Mouse (Mus musculus) retina, postnatal 7 days (tissue): ENCODE data around the gene Gchfr.

Source experiments
- DNase-seq: peaks from one replicate; pipeline ENCODE4 v3.0.0-alpha.2; 2012; ENCODE audit warnings: low read depth, low spot score

Gene Gchfr

DNA sequence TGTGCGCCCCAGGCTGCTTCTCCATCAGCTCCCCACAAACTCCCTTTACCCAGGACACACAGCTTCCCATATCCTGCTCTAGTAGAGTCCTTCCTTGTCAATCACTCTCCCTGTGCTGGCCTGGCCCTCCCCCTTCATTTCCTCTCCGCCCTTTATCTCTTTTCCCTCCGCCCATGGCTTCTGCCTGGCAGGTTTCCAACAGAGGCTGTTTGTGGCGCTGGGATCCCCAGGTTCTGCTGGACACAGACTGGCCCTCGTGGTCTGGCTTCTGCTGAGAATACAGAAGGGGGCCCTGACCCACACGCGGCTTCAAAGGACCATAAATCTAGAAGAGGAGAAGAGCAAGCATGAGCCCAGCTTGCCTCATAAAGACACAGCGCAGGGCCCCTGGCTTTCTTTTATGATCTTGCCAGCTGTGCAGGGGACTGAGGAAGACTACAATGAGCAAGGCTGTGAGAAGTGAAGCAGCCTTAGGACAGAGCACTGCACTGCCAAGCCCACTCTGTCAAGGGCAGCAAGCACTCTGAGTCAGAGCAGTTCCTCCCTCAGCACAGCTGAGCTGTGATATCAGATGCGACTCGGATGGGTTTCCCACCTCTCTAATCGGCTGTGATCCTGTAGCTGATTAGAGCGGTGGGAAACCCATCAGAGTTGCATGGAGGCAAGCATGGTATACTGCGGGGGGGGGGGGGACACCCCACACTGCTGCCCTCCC lies 5.4 kb downstream of the Gchfr start:
- DNase-seq, result peak; percentile 54

DNA sequence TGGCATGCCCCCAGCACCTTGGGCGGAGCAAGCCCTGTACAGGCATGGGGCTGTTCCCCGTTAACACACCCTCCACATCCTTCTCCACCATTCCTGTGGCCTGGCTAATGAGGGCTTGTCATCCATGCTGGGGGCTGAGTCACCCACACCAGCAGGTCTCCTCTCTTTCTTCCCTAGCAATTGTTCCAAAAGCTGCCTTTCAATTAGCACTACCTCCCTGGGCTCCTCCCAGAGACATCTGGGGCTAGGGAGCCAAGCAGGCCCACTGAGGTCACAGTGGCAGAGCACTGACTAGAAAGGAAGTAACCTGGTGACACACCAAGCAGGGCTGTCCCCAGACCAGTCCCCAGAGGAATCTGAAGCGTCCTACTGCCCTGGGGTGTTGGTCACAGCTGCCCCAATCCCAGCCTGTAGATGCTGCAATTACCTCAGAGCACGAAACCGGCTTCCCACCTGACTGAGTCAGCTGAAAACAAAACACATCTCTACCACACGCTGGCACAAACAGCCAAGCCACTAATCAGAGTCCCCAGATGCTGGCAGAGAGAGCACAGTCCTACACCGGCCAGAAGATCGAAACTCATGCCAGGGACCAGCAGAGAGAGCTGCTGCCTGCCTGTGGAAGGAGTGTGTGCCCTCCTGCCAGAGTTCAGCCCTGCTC lies 6.5 kb downstream of the Gchfr start, which contains the start of gene Gm14137:
TSS of gene Gm14137 (plus strand) at position 519 of the 661 bp plus-strand sequence.
- no peak for DNase-seq

DNA sequence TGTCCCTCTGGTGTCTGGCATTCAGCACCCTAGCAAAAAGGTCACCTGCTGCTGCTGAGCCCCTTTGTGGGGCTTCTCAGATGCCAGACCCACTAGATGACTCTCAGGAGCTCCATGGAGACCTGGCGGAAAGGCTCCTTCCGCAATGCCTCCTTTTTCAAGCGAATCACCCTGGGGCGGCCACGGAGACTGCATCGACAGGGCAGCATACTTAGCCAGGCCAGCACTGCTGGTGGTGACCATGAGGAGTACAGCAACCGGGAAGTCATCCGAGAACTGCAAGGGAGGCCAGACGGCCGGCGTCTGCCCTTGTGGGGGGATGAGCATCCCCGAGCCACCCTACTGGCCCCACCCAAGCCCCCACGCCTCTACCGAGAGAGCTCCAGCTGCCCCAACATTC lies 7.3 kb downstream of the Gchfr start:
- DNase-seq, result no peak

DNA sequence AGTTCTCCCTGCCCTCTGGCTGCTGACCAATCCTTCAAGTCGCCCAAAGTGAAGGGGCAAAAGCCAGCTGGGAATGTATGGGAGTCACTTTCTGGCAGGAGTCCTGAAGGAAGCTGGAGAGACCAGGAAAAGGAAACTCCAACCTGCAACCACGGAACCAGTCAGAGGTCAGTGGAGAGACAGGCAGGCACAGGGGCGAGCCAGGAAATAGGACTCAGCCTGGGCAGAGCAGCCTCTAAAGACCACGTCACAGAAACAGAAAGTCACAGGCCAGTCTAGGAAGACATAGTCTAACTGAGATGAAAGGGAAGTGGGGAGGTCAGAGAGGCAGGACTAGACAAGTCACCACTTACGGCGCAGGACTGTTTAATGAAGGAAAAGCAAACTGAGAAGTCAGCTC lies 8.0 kb downstream of the Gchfr start:
- no peak for DNase-seq

DNA sequence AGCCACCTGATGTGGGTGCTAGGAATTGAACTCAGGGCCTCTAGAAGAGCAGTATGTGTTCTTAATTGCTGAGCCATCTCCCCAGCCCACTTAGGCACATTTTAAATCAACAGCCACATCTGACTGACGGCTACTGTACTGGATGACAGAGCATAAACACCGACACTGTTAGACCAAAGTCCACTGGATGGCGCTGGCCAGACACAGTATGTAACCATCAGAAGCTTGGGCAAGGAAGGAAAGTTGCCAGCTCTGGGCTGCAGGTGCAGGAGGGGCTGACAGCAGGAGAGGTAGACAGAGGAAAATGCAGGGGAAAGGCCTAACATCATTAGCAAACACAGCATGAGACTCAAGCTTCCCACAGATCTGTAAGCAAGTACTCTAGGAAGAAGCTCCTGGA lies 9.2 kb downstream of the Gchfr start:
- DNase-seq, result no peak

DNA sequence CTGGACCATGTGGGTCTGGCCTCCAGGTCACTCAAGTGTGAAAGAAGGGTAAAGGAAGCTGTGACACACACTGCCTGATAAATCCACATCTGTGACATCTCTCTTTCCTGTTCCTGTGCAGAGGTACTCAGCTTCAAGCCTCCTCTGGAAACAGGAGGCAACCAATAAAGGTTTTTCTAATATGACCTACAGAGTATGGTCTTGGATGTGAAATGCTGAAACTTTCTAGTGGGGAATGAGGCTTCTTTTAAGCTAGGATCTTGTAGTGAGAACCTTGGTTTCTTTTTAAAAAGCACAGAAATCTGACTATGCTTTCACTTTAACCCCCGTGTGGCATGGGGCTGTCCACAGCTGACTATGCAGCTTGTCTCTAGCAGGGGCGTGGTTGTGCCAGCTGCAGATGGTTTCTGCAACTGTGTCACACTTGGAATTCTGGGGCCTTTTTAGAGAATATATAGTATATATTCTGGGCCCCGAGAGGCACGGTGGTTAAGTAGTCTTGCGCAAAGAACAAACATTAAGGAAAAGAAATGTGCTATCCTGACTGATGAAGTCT lies 9.9 kb downstream of the Gchfr start:
- no peak for DNase-seq

DNA sequence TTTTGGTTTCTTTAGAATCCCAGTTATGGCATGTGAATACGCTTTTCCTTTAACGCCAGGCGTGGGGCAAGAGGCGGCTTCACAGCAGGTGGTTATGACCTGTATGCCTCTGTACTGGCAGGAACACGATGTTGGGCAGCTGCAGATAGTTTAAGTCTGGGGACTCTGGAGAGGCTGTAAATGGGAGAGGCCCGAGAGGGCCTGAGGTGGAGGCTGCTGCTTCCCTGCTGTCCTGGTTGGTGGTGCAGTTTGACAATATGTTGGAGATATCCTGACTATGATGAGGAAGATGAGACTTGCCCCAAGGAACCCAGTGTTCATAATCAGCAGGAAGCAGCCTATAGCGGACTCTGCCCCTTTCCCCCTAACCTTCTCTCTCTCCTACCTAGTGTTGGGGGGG lies 15.3 kb downstream of the Gchfr start:
- no peak for DNase-seq

DNA sequence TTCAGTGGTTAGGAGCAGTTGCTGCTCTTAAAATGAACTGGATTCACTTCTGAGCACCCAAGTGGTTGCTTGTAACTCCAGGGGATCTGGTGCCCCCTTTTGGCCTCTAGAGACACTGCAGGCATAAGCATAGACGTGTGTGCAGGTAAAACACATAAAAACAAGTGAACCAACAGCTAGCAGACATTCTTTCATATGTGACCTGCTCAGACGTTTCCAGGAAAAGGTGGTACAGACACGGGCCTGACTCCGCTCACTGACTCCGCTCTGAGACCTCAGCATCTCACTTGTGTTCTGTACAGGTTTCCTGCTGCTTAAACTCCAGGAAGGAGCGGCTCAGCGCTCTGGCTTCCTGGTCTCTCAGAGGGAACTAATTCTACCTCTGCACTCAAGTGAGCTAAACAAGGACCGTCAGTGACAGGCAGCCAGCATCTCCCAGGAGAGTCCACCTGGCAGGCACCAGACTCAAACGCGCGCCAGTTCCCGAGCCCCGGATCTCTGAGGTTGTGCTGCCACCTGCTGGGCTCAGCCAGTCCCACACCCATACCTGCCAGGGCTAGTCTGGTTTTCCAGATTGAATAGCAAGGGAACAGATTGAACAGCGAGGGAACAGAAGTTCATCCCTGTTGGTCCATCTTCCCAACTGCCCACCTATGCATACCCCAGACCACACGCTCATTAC lies 21.6 kb downstream of the Gchfr start:
- peak; percentile 70 for DNase-seq

DNA sequence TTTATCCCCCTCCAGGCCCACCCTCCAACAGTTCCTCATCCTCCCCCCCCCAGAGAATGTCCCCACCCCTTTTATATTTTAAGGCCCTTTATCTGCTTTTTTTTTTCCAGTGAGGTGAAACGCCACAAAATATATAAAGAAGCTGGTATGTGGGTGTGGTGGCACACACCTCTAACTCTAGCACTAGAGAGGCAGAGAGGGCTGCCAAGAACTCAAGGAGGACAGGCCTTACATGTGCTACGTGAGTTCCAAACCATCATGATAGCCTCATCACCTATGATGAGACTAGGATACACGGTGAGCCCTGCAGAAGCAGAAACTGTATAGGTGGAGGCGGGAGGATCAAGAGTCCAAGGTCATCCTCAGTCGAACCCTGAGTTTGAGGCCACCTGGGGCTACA lies 23.4 kb downstream of the Gchfr start:
- no peak for DNase-seq

DNA sequence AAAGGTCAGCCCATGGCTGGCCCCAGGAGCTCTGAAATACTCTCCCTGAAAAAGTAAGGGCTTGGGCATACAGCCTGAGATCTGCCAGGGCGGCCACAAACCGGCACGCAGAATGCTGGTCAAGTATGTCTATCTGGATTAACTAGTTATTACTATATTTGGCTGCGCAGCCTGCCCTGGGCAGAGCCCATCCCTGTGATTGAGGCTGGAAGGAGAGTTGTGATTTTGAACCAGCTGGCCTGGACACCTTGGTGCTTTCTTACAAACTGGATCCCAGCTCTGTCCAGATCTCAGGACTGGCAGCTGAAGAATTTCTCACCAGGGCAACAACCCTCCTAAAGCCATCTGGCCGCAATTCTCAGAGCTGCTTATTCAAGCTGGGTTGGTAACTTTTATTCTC lies 26.6 kb downstream of the Gchfr start:
- no peak for DNase-seq

DNA sequence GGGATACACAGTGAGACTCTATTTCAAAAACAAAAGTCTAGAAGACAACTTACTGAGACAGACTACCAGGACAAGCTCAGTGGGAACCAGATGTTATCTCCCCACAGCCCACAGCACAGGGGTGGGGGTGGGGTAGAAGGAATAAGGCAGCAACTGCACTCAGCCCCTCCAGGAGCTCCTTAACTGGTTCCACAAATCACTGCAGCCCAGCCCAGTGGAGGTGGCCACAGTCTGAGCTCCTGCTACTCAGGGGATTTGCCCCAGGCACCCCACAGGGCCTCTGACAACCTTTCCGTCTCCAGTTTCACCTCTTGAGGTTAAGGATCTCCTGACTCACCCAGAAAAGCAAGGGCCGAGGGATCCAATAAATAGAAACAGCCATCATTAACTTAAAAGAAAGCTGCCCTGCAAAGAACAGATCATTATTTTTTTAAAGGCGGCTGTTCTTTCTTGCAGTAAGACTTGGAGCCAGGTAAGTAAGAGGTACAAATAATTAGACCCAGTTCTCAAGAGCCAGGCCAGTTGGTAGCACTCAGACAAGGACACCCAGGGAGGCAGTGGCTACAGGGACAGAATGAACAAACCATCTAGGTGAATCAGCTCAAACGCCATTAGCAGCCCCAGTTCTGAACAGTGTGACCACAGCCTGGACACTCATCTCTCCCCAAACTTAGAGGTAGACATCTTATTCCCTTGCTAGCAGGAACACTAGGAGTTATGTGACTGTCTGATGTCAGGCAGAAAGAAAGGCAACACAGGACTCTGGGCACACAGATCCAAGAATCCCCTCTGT lies 28.9 kb downstream of the Gchfr start:
- no peak for DNase-seq

DNA sequence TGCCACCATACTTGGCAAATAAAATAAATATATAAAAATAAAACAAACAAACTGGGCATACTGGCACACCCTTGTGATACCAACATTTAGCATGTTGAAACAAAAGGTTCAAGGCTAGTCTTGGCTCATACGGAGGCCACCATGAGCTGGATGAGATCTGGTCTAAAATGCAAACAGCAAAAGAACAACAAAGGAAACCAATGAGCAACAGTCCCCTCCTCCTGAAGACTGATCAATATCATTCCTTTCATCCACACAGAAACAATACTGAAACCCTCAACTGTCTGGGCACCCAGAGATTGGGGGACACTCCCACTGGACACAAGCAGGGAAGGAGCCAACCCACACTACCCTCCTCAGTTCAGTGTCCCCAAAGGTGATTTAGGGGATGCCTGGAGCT lies 29.9 kb downstream of the Gchfr start:
- DNase-seq, result no peak

DNA sequence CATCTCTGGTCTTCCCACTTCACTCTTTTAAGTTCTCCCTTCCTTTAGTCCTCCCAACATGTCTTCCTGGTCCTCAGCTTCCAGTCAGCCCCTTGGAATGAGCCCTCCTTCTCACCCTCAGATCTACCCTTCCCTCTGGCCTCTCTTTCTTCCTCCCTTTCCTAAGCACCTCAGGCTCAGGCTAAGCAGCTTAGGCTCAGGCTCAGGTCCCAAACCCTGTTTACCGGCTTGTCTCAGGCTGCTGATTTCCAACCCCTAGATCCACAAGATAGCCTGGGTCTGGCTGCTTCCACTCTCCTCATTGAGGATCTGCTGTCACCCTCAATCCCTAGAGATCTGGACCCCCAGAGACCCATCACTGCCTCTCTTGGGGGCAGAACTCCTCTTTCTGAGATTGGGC lies 30.5 kb downstream of the Gchfr start:
- peak; percentile 34 for DNase-seq

DNA sequence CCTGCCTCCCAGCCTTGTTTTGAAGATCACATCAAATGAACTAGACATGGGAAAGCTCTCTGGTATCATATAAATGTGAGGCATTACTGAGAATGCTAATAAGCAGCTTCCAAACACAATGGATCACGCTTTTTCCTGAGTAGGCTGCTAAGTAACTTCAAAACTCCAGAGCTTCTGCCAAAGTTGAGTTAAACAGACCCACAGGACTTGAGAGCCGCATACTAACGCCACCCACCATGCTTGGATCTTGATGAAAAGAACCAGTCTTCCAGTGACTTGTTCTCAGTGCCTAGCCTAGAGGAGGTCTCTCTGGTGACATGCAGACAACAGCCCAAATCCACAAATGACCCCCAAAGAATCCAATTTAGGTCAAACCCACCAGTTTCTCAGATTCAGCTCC lies 31.4 kb downstream of the Gchfr start:
- no peak for DNase-seq

DNA sequence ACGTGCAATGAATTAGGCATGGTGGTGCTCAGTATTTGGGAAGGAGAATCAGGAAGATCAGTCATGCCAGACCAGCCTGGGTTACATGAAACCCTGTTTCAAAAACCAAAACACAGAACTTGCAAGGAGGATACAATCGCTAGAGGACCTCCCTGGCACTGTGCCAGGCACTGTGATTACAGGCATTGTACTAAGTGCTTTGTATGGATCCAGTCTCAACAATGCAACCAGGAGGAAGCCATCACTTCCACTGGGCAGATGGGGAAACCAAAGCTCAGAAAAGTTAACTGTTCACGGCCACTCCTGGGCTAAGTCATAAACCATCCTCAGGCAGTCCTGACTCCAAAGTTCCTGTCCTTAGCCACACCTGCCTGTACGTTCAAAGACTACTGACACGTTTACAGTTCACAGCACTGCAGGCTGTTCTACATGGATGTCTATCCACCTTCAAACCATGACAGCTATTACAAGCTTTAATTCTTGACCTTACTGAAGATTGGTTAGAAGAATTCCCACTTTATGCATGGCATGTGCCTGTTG lies 35.4 kb downstream of the Gchfr start:
- no peak for DNase-seq

DNA sequence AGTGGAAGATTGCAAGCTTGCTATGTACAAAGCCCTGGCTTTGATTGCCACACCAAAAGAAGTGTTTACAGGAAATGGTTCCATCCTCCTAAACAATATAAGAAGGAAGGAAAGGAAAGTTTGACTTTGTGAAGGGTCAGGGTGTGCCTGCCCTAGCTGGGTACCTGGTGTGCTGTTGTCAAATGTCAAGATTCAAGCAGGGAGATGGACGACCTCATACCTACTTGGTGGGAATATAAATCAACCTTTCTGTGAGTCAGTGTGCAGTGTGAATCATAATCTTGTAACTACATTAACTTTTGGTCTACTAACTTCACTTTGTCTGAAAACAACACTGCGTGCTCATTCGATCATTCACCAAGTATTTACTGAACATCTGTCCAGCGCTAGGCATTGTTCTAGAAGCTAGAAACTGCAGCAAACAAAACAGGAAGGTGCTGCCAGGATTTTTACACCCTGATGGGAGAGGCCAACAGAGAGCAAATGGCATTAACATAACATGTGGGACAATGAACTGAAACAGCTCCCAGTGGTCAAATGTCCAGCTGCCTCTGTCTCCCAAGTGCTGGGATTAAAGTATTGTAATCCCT lies 36.4 kb downstream of the Gchfr start:
- no peak for DNase-seq

DNA sequence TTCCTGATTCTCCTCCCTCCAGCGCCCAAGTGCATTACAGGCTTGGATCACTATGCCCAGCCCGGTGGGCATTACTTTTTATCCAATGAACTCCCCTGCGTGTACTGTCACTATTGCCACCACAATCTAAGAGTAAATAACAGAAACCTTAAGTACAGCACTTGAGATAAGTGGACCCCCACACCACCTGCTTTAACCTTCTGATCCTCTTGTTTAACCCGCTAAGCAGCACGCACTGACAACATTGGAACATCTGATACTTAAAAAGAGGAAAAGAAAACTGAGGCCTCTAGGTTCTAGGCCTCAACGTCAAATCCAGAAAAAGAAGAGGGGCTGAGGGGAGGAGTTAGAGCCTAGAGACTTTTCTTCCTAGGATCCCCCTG lies 40.4 kb downstream of the Gchfr start:
- DNase-seq, result no peak

DNA sequence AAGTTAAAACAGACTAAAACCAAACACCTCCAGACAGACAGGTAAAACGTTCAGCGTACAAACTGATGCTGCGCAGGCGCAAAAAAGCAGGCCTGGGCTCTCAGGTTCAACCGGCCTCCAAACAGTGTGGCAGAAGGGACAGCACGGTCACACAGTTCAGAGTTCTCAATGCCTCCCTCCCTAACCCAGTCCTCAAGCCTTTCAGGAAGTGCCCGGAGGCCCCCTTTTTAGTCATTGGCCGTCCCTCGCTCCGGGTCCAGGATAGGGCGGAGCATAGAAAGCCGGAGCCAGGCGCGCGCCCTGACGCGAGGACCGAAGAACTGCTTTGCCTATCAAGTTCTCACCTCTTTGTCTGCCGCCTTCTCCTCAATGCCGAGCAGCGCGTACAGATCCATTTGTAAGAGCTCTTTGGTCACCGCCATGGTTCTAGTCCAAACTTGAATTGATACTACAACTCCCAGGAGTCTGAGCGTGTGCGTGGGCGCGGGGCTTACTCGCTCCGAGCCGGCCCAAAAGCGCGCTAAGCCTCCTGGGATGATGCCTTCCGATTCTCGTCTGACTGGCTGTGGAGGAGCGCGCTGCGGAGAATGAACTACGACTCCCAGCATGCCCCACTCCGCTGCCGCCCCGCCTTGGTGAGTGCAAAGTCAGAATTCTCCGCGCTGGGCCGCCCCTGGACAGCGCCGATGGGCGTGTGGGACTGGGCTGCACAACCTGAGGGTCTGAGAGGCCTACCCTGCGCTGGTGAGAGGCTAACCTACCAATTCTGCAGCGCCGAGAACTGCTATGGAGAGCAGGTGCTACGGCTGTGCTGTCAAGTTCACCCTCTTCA lies 41.0 kb downstream of the Gchfr start, which contains the start of the genes Zfyve19 and Dnajc17:
TSS of gene Zfyve19 (plus strand) at position 274 of the 832 bp plus-strand sequence.
TSS of gene Dnajc17 (minus strand) at position 452 of the 832 bp plus-strand sequence.
- peak; percentile 85 for DNase-seq

DNA sequence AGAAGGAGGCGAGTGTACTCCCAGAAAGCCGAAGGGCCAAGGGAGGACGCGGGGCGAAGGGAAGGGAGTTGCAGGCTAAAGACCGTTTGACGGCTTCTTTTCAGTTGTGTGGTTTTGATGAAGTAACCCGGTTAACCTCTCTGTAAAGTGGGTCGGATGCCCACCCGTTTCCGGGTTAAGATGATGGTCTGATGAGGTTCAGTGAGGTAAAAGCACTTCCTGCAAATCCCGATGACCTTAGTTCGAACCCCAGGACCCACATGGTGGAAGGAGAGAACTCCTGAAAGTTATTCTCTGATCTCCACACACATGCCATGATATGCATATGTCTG lies 41.6 kb downstream of the Gchfr start:
- DNase-seq, result peak; percentile 17
